Mouse (Mus musculus): ENCODE data around the gene Fa2h. TPM values are rescaled to one million over a fixed set of nuclear protein-coding genes. Genes with fewer than 3 reads are reported as not detected.

The Fa2h gene
- polyA plus RNA-seq, 1 experiment = not detected

GRCm38 (mm10) chr8:111375192-111375591, 18.4 kb downstream of the Fa2h start:
- H3K27ac ChIP-seq (replicated peaks; ENCODE audit: low read depth, low read length) = no peak overlapping the region
- no peaks in the 10 kb centered on the region for H3K4me1 ChIP-seq (ENCODE audit: control insufficient read depth, insufficient read depth, insufficient read length, low read length)
- H3K4me3 ChIP-seq (ENCODE audit: insufficient read depth, low read depth, low read length) = no peak overlapping the region

DNA sequence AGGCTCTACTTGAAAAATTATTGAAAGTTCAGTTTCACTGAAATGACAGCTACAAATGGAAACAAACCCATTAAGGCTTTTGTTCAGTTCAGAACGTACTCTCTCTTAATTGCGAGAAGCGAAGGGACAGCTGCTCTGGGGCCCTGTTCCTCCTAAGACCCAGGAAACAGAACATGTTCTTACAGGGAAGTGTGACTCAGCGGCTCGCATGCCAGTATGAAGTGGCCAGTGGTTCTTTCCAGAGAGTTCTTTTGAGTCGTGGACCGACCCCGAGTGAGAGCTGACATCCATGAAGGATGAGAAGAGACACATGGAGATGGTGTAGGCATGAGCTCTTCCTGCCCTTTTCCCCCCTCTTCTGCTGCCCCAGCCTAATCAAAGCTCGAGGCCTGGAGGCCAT, 23.9 kb downstream of the Fa2h start:
- Histone ChIP-seq H3K4me3 (ENCODE audit: insufficient read depth, low read depth, low read length) (no peak overlapping the region), H3K4me1 (ENCODE audit: control insufficient read depth, insufficient read depth, insufficient read length, low read length) (peaks cover 4% of the 10 kb centered on the region; the same call in 1 of the 2 replicates), H3K27ac (replicated peaks; ENCODE audit: low read depth, low read length) (no peak overlapping the region)

DNA sequence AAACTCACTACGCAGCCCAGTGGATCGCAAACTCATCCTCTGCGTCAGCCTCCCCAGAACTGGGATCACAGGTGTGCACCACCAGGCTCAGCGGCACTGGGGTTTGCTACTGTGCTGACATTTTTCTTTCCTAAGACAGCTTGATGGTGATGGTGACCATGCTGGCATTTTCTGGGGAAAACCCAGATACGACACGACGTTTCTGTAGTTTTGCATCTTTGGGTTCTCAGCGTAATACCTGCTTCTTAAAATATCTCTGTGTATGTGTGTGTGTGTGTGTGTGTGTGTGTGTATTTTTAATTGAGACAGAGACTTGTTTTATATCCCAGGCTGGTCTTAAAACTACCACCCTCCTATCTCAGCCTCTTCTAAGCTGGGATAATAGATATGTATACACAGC, 26.3 kb downstream of the Fa2h start:
- Histone ChIP-seq H3K4me1 (ENCODE audit: control insufficient read depth, insufficient read depth, insufficient read length, low read length) (peaks cover 4% of the 10 kb centered on the region; the same call in 1 of the 2 replicates), H3K4me3 (ENCODE audit: insufficient read depth, low read depth, low read length) (peak overlapping the region; percentile 34), H3K27ac (replicated peaks; ENCODE audit: low read depth, low read length) (0 out of 2 replicates have a peak overlapping the region, but pooled peaks have one; percentile 36)

GRCm38 (mm10) chr8:111366610-111367234, 26.9 kb downstream of the Fa2h start:
- H3K4me1 ChIP-seq (ENCODE audit: control insufficient read depth, insufficient read depth, insufficient read length, low read length) = peaks cover 4% of the 10 kb centered on the region; the same call in 1 of the 2 replicates

DNA sequence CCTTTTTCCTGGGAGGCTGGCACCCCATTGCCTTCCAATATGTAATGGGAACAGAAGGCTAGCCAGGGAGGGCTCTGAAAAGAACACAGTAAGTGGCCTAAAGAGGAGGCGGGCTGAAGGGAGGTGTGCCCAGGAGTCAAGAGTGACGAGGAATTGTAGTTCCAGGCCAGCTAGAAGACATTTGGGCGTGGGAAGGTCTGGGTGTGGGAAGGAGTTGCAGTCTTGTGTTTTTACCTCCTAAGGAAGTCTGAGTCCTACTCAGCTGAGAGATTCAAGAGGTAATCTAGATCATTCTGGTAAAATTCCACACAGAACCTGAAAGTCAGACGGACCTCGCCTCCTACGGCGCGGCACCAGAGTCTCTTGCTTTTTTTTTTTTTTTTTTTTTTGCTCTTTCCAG, 30.1 kb downstream of the Fa2h start:
- Histone ChIP-seq H3K27ac (replicated peaks; ENCODE audit: low read depth, low read length) (no peak overlapping the region), H3K4me3 (ENCODE audit: insufficient read depth, low read depth, low read length) (no peak overlapping the region), H3K4me1 (ENCODE audit: control insufficient read depth, insufficient read depth, insufficient read length, low read length) (peaks cover 4% of the 10 kb centered on the region; the same call in 1 of the 2 replicates)

More at GRCm38 (mm10) chr8:111366610-111367234, 26.9 kb downstream of the Fa2h start:
- Histone ChIP-seq H3K27ac (replicated peaks; ENCODE audit: low read depth, low read length) (peak overlapping the region; percentile 36; the same call in 1 of the 2 replicates), H3K4me3 (ENCODE audit: insufficient read depth, low read depth, low read length) (peak overlapping the region; percentile 34)

GRCm38 (mm10) chr8:111360579-111361209, 32.9 kb downstream of the Fa2h start:
- H3K4me3 ChIP-seq (ENCODE audit: insufficient read depth, low read depth, low read length) = no peak overlapping the region
- H3K4me1 ChIP-seq (ENCODE audit: control insufficient read depth, insufficient read depth, insufficient read length, low read length) = no peaks in the 10 kb centered on the region
- no peak overlapping the region for H3K27ac ChIP-seq (replicated peaks; ENCODE audit: low read depth, low read length)

GRCm38 (mm10) chr8:111359936-111360335, 33.7 kb downstream of the Fa2h start:
- no peaks in the 10 kb centered on the region for H3K4me1 ChIP-seq (ENCODE audit: control insufficient read depth, insufficient read depth, insufficient read length, low read length)
- no peak overlapping the region for H3K27ac ChIP-seq (replicated peaks; ENCODE audit: low read depth, low read length)
- H3K4me3 ChIP-seq (ENCODE audit: insufficient read depth, low read depth, low read length) = no peak overlapping the region

DNA sequence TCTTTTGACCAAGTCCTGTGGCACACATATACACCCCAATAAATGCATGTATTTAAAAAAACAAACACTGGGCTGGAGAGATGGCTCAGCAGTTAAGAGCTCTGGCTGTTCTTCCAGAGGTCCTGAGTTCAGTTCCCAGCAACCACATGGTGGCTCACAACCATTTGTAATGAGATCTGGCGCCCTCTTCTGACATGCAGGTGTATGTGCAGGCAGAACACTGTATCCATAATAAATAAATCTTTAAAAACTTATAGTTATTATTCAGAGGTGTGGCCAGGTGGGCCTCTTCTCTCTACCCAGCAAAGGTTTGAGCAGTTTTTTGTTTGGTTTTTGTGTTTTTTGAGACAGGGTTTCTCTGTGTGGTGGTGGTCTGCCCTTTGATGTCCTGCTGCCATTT, 34.7 kb downstream of the Fa2h start:
- Histone ChIP-seq H3K27ac (replicated peaks; ENCODE audit: low read depth, low read length) (no peak overlapping the region), H3K4me3 (ENCODE audit: insufficient read depth, low read depth, low read length) (no peak overlapping the region), H3K4me1 (ENCODE audit: control insufficient read depth, insufficient read depth, insufficient read length, low read length) (no peaks in the 10 kb centered on the region)

DNA sequence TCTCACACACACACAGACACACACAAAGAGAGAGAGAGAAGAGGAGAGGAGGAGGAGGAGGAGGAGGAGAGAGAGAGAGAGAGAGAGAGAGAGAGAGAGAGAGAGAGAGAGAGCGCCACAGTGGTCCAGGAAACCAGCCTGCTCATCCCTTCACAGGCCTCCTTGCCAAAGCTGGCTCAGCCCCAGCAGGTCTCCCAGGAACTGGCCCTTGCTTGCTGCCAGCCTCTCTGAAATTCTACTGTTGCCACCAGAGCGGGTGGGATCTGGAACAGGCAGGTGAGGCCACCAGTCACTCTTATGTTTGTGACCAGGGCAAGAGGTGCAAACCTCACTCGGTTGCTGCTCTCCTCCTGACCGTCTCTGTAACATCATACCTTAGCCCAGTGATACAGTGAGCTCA, 36.2 kb downstream of the Fa2h start:
- Histone ChIP-seq H3K27ac (replicated peaks; ENCODE audit: low read depth, low read length) (no peak overlapping the region), H3K4me1 (ENCODE audit: control insufficient read depth, insufficient read depth, insufficient read length, low read length) (no peaks in the 10 kb centered on the region), H3K4me3 (ENCODE audit: insufficient read depth, low read depth, low read length) (no peak overlapping the region)

DNA sequence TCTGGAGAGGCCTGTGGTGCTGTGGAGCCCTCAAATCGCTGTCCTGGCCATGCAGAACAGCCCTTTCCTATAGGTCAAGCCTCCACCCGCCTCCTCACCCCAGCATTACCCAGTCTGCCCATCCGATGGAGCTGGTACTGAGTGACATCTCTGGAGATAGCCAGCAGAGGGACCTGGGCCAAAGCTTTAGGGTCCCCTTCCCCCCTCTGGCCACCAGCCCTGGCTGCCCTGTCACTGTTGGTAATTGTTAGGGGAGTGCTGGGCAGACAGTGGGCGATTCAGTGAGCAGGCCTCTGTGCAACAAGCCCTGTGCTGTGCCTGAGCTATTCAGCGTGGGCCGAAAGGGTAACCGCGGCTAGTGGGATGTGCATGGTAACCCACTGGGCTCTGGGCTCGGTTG, 40.1 kb downstream of the Fa2h start:
- no peaks in the 10 kb centered on the region for H3K4me1 ChIP-seq (ENCODE audit: control insufficient read depth, insufficient read depth, insufficient read length, low read length)

DNA sequence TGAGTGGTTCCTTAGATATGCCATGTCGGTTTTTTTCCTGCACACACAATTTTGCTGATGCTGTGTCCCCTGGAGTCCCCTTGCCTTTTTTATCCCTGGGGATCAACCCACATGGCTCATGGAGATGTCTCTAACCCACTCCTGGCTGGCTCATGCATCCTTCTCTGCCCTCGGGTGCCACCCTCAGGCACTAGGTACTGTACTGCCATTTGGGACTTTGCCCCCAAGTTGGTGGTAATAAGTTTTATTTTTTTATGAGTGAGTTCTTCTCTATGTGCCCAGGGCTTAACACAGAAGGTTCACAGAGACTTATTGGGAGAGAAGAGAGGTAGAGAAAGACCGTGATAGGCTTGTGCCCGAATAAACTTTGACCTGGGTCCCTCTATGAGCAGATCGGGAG, 41.3 kb downstream of the Fa2h start:
- no peaks in the 10 kb centered on the region for H3K4me1 ChIP-seq (ENCODE audit: control insufficient read depth, insufficient read depth, insufficient read length, low read length)
- no peak overlapping the region for H3K4me3 ChIP-seq (ENCODE audit: insufficient read depth, low read depth, low read length)
- no peak overlapping the region for H3K27ac ChIP-seq (replicated peaks; ENCODE audit: low read depth, low read length)

More for the DNA sequence above, 40.1 kb downstream of the Fa2h start:
- Histone ChIP-seq H3K4me3 (ENCODE audit: insufficient read depth, low read depth, low read length) (no peak overlapping the region), H3K27ac (replicated peaks; ENCODE audit: low read depth, low read length) (no peak overlapping the region)

DNA sequence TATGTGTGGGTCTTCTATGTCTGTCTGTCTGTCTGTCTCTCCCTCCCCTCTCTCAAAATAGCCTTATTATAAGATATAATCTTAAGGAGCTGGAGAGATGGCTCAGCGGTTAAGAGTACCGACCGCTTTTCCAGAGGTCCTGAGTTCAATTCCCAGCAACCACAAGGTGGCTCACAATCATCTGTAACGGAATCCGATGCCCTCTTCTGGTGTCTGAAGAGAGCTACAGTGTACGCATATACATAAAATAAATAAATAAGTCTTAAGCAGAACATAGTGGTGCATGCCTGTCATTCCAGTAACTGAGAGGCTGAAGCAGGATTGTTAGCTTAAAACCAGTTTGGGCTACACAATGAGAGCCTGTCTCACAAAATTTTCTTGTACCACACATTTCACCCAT, 43.0 kb downstream of the Fa2h start:
- Histone ChIP-seq H3K4me3 (ENCODE audit: insufficient read depth, low read depth, low read length) (no peak overlapping the region), H3K4me1 (ENCODE audit: control insufficient read depth, insufficient read depth, insufficient read length, low read length) (no peaks in the 10 kb centered on the region), H3K27ac (replicated peaks; ENCODE audit: low read depth, low read length) (no peak overlapping the region)

DNA sequence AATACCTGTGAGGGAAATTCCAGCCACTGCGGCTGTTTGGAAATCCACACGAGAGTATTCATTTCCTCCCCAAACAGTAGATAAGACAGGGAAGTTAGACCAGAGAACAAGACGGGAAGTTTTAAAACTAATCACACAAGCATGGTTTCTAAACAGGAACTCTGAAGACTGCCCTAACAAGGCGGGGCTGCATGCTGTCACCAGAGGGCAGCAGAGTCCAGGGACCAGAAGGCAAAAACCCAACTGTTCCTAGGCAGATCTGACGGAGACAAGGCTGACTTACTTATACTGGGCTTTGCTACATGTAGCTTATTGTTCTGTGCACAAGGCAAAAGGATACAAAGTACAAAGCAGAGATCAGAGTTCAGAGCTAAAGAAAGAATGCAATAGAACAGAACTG, 50.4 kb downstream of the Fa2h start:
- H3K4me1 ChIP-seq (ENCODE audit: control insufficient read depth, insufficient read depth, insufficient read length, low read length) = no peaks in the 10 kb centered on the region
- no peak overlapping the region for H3K27ac ChIP-seq (replicated peaks; ENCODE audit: low read depth, low read length)
- H3K4me3 ChIP-seq (ENCODE audit: insufficient read depth, low read depth, low read length) = no peak overlapping the region

GRCm38 (mm10) chr8:111340186-111340585, 53.4 kb downstream of the Fa2h start:
- H3K27ac ChIP-seq (replicated peaks; ENCODE audit: low read depth, low read length) = no peak overlapping the region
- H3K4me3 ChIP-seq (ENCODE audit: insufficient read depth, low read depth, low read length) = no peak overlapping the region
- H3K4me1 ChIP-seq (ENCODE audit: control insufficient read depth, insufficient read depth, insufficient read length, low read length) = no peaks in the 10 kb centered on the region

- H3K4me1 ChIP-seq (ENCODE audit: control insufficient read depth, insufficient read depth, insufficient read length, low read length) = no peaks in the 10 kb centered on the region
- H3K27ac ChIP-seq (replicated peaks; ENCODE audit: low read depth, low read length) = peak overlapping the region; percentile 81
- H3K4me3 ChIP-seq (ENCODE audit: insufficient read depth, low read depth, low read length) = peak overlapping the region; percentile 80
These were observed 55.0 kb downstream of the Fa2h start for GRCm38 (mm10) chr8:111338370-111339208.
